In genomic region chr16:44875178-44875577, GRCm38 (mm10) we compare ENCODE assay signal across 27 mouse cellular contexts. TPM values are rescaled to one million over a fixed set of nuclear protein-coding genes. Genes with fewer than 3 reads are reported as not detected.
A peak's percentile ranks its signal among the peaks of the same experiment; 100 is the strongest.
DNase-seq lines count a peak whose midpoint lies in the region; ATAC-seq and TF ChIP-seq lines count a peak whose summit lies in the region.
"Had no signal": no experiment of that assay in that cellular context is flagged by ENCODE, and none has a peak within 500 bp of the region (broad histone marks: within the 10 kb centered on the region; RNA-seq: fewer than 3 reads in every experiment).

No protein-coding gene starts in this region.

- TF ChIP-seq POLR2A in myocyte (IDR thresholded peaks at IDR 0.05; ENCODE audit: insufficient read length, low read depth): no peak

- H3K36me3 ChIP-seq in heart, embryonic 14.5 days (ENCODE audit: control insufficient read depth, insufficient read depth, low read length): no peaks in the 10 kb centered on the region
- no peaks in the 10 kb centered on the region for H3K36me3 ChIP-seq in lung, postnatal 0 days (ENCODE audit: insufficient read depth, low read length)
- H3K36me3 ChIP-seq in myocyte (ENCODE audit: control insufficient read depth, insufficient read depth): no peaks in the 10 kb centered on the region
- H3K36me3 ChIP-seq: limb, embryonic 13.5 days; liver, embryonic 13.5 days; neural tube, embryonic 12.5 days had no signal

- H3K4me3 ChIP-seq in heart, embryonic 14.5 days (ENCODE audit: control insufficient read depth in 1 of 2, insufficient read depth in 1 of 2, low read depth in 1 of 2, low read length in 2 of 2): no peak overlapping the region
- no peak overlapping the region for H3K4me3 ChIP-seq in lung, postnatal 0 days (ENCODE audit: low read depth, low read length)
- no peak overlapping the region for H3K4me3 ChIP-seq in myocyte
- H3K4me3 ChIP-seq: limb, embryonic 13.5 days; liver, embryonic 13.5 days; neural tube, embryonic 12.5 days had no signal

- ATAC-seq in heart, embryonic 14.5 days (ENCODE audit: insufficient number of reproducible peaks, insufficient read depth, low FRiP score, low read depth): peak; percentile 72; the same call in 1 of the 2 replicates
- peak; percentile 65 for ATAC-seq in lung, postnatal 0 days
- ATAC-seq in activated CD4-positive, CD25-positive, alpha-beta regulatory T cell, adult 4 months: peak; percentile 54
- ATAC-seq: forebrain, embryonic 16.5 days; hindbrain, postnatal 0 days; Patski had no signal

- H3ac ChIP-seq in myocyte (ENCODE audit: control insufficient read depth, insufficient read length): no peak overlapping the region

- H3K79me2 ChIP-seq in myocyte (ENCODE audit: control insufficient read depth, insufficient read depth): no peaks in the 10 kb centered on the region

- H3K27ac ChIP-seq in heart, embryonic 14.5 days (replicated peaks in 1 of 2; ENCODE audit: control insufficient read depth in 1 of 2, insufficient read depth in 1 of 2, low read depth in 2 of 2, low read length in 2 of 2): no peak overlapping the region; a peak in 1 of 4 replicates
- H3K27ac ChIP-seq in lung, postnatal 0 days (ENCODE audit: low read length): no peak overlapping the region
- H3K27ac ChIP-seq: hindbrain, postnatal 0 days; limb, embryonic 13.5 days; liver, embryonic 13.5 days; neural tube, embryonic 12.5 days had no signal

- no peak overlapping the region for H3K4me2 ChIP-seq in heart, embryonic 14.5 days (ENCODE audit: low read length)
- H3K4me2 ChIP-seq in lung, postnatal 0 days (replicated peaks; ENCODE audit: low read depth, low read length): no peak overlapping the region
- H3K4me2 ChIP-seq in myocyte (ENCODE audit: low read depth): peak overlapping the region; percentile 63
- H3K4me2 ChIP-seq: limb, embryonic 13.5 days; liver, embryonic 13.5 days; midbrain, embryonic 11.5 days; neural tube, embryonic 12.5 days had no signal

- no peak for TF ChIP-seq EP300 in lung, postnatal 0 days (IDR thresholded peaks at IDR 0.05)

- no peak overlapping the region for H3K9ac ChIP-seq in heart, embryonic 14.5 days (ENCODE audit: low read length)
- no peak overlapping the region for H3K9ac ChIP-seq in lung, postnatal 0 days (replicated peaks; ENCODE audit: low read depth)
- H3K9ac ChIP-seq: limb, embryonic 13.5 days; liver, embryonic 13.5 days; neural tube, embryonic 12.5 days had no signal

- no peaks in the 10 kb centered on the region for H3K27me3 ChIP-seq in heart, embryonic 14.5 days (ENCODE audit: control insufficient read depth, insufficient read depth, low read length)
- no peaks in the 10 kb centered on the region for H3K27me3 ChIP-seq in lung, postnatal 0 days (replicated peaks; ENCODE audit: insufficient read depth, low read length)
- H3K27me3 ChIP-seq in myocyte (ENCODE audit: control insufficient read depth, insufficient read depth, insufficient read length): no peaks in the 10 kb centered on the region
- H3K27me3 ChIP-seq: limb, embryonic 13.5 days; liver, embryonic 13.5 days; neural tube, embryonic 12.5 days; Patski had no signal

- H3K9me3 ChIP-seq in heart, embryonic 14.5 days (ENCODE audit: control insufficient read depth, low read length): no peaks in the 10 kb centered on the region
- no peaks in the 10 kb centered on the region for H3K9me3 ChIP-seq in lung, postnatal 0 days (ENCODE audit: low read length)
- H3K9me3 ChIP-seq: limb, embryonic 13.5 days; liver, embryonic 13.5 days; neural tube, embryonic 12.5 days had no signal

- no peak for DNase-seq in heart, adult 18-20 months
- DNase-seq in lung, postnatal 0 days (ENCODE audit: low spot score): peak; percentile 41
- DNase-seq in lung, postnatal 14 days: no peak
- no peak for DNase-seq in right cerebral cortex, postnatal 14 days
- no peak for DNase-seq in cerebellum, postnatal 10 days
- DNase-seq: adrenal gland, postnatal 25 days; cerebellum, adult 11 months; cerebellum, postnatal 14 days; embryo, embryonic 11 days; gastrocnemius, postnatal 25 days; kidney, postnatal 4 days; liver, embryonic 13.5 days; spleen, adult 18-20 months; thymus, postnatal 25 days had no signal

- TF ChIP-seq CTCF in lung, postnatal 0 days (IDR thresholded peaks at IDR 0.05): no peak

- H3K4me1 ChIP-seq in heart, embryonic 14.5 days (ENCODE audit: control insufficient read depth in 2 of 2, insufficient read depth in 2 of 2, low read length in 2 of 2): no peaks in the 10 kb centered on the region; a peak in 1 of 4 replicates
- no peaks in the 10 kb centered on the region for H3K4me1 ChIP-seq in lung, postnatal 0 days (ENCODE audit: insufficient read depth, low read depth, low read length)
- H3K4me1 ChIP-seq: limb, embryonic 13.5 days; liver, embryonic 13.5 days; neural tube, embryonic 12.5 days had no signal

- WGBS in heart, embryonic 14.5 days: 52% methylated on average over 1 of the region's 1 CpGs
- 18% methylated on average over 1 of the region's 1 CpGs for WGBS in lung, postnatal 0 days

TF ChIP-seq in myocyte, 11 proteins besides CTCF, POLR2A, EP300 and RAD21:
- TF ChIP-seq MYOD1 (IDR thresholded peaks at IDR 0.05; ENCODE audit: control insufficient read depth in 1 of 3, insufficient read length in 2 of 3, low read depth in 2 of 3): no peak
- no peak for TF ChIP-seq SRF (IDR thresholded peaks at IDR 0.05; ENCODE audit: control insufficient read depth, insufficient read length, low read depth)
- no peak for TF ChIP-seq USF1 (IDR thresholded peaks at IDR 0.05; ENCODE audit: low read depth)
- no peak for TF ChIP-seq POLR2AphosphoS2 (IDR thresholded peaks at IDR 0.05; ENCODE audit: insufficient read length, low read depth)
- no peak for TF ChIP-seq CEBPB (IDR thresholded peaks at IDR 0.05; ENCODE audit: insufficient read depth, poor library complexity, severe bottlenecking)
- no peak for TF ChIP-seq MYOG (IDR thresholded peaks at IDR 0.05; ENCODE audit: control insufficient read depth in 1 of 3, insufficient read depth in 1 of 3, insufficient read length in 2 of 3, low read depth in 2 of 3)
- no peak for TF ChIP-seq TCF12 (IDR thresholded peaks at IDR 0.05; ENCODE audit: insufficient read depth, poor library complexity, severe bottlenecking)
- TF ChIP-seq REST (IDR thresholded peaks at IDR 0.05; ENCODE audit: insufficient read depth, insufficient read length): no peak
- no peak for TF ChIP-seq E2F4 (IDR thresholded peaks at IDR 0.05; ENCODE audit: insufficient read depth)
- TF ChIP-seq MAX (IDR thresholded peaks at IDR 0.05; ENCODE audit: low read depth): no peak
- TF ChIP-seq TCF3 (IDR thresholded peaks at IDR 0.05; ENCODE audit: insufficient read length, low read depth): no peak

RNA-seq across cellular contexts. Expression of gene Cd200r2, which starts 8.3 kb away (rescaled TPM):
- 0.34 TPM in 1 of 2 replicates, not detected in the other for polyA plus RNA-seq in heart, embryonic 14.5 days (2014; fragmentation: Nextera tagmentation; extraction: Ambion mirVana)
- not detected for total RNA-seq in heart, adult 18-20 months (2021)
- polyA plus RNA-seq in lung, postnatal 0 days (2015; fragmentation: Nextera tagmentation; extraction: Ambion mirVana): not detected in 2 replicates
- not detected for polyA plus RNA-seq in activated CD4-positive, CD25-positive, alpha-beta regulatory T cell, adult 4 months (2017; shearing (Covaris generic))
- 0.41 TPM for polyA plus RNA-seq in myocyte (2012; fragmentation: generic; extraction: Trizol)
- total RNA-seq: adrenal gland, postnatal 25 days; gastrocnemius, postnatal 25 days; hindbrain, postnatal 0 days; layer of hippocampus, postnatal 14 days; left cerebral cortex, postnatal 14 days had no signal
- polyA plus RNA-seq: embryonic facial prominence, embryonic 14.5 days; forebrain, embryonic 16.5 days; hindbrain, postnatal 0 days; kidney, embryonic 14.5 days; limb, embryonic 13.5 days; liver, embryonic 13.5 days; midbrain, embryonic 11.5 days; neural tube, embryonic 12.5 days; Patski had no signal
